In the genomic region with DNA sequence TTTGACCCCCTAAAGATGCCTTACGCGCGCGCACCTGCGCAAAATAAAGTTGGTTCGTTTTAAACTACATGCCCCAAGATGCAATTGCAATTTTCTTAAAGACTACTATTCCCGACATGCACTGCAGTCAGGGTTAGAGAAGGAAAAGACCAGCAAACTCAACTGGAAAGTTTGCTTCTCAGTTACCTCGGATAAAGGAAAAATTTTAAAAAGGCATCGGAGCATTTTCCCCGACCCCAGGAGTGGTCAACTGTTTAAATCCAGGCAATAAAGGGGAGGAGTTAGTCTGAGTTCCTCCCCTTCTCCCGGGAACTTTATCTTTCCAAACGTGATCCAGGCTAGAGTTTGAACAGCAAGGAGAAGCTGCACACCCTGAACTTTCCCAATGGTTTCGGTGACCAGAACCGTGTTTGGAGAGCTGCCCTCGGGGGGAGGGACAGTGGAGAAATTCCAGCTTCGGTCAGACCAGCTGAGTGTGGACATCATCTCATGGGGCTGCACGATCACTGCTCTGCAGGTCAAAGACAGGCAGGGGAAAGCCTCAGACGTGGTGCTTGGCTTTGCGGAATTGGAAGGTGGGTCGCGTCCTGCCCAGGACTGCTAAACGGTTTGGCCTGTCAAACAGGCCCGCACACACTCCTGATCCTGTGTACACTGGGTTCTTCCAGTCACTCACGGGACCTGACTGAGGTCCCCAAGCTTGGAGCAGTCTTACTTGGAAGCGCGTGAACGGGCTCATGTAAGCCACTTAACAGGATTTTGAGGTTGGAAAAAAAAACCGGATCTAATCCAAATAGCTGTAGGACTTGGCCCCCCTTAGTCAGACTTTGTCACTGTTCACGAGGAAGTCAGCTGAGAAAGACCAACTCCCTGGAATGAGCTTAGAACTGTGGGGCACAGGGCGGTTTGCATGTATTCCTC, we compare ENCODE assay signal across 8 mouse cellular contexts. TPM values are rescaled to one million over a fixed set of nuclear protein-coding genes. Genes with fewer than 3 reads are reported as not detected.
A peak's percentile ranks its signal among the peaks of the same experiment; 100 is the strongest.
DNase-seq lines count a peak whose midpoint lies in the region; ATAC-seq and TF ChIP-seq lines count a peak whose summit lies in the region.

Gene Galm (plus strand): TSS at position 141 of the 921 bp plus-strand sequence.

- no peaks in the 10 kb centered on the region for H3K4me1 ChIP-seq in ES-E14 (ENCODE audit: control insufficient read depth in 2 of 2, insufficient read depth in 2 of 2, low read length in 2 of 2, poor library complexity in 1 of 2)
- peaks cover 16% of the 10 kb centered on the region for H3K4me1 ChIP-seq in forebrain, embryonic 13.5 days
- peaks cover 9% of the 10 kb centered on the region for H3K4me1 ChIP-seq in liver, postnatal 0 days (ENCODE audit: insufficient read depth)
- peaks cover 7% of the 10 kb centered on the region for H3K4me1 ChIP-seq in neural tube, embryonic 13.5 days (replicated peaks)
- H3K4me1 ChIP-seq in thymus, adult 2 months (replicated peaks; ENCODE audit: control insufficient read depth, insufficient read depth, low read length): peaks cover 19% of the 10 kb centered on the region

- H3K27ac ChIP-seq in ES-E14 (ENCODE audit: insufficient read depth, low read depth, low read length, poor library complexity, severe bottlenecking): no peak within 1 kb of the TSS
- no peak within 1 kb of the TSS for H3K27ac ChIP-seq in forebrain, embryonic 13.5 days
- H3K27ac ChIP-seq in liver, postnatal 0 days (ENCODE audit: low read depth): peak within 1 kb of the TSS; percentile 91
- H3K27ac ChIP-seq in neural tube, embryonic 13.5 days (replicated peaks): no peak within 1 kb of the TSS
- peak within 1 kb of the TSS; percentile 1; the same call in 1 of the 2 replicates for H3K27ac ChIP-seq in thymus, adult 2 months (ENCODE audit: control insufficient read depth, insufficient read depth, low read length)

- intact Hi-C loops in heart, postnatal 14 days (cut with DNase I): loop anchor here (2.0 to 5.0 kb wide), 2 partner anchors 40 to 67 kb away; no protein-coding TSS in a partner anchor

- H3K4me2 ChIP-seq in forebrain, embryonic 13.5 days: peak within 1 kb of the TSS; percentile 63
- peak within 1 kb of the TSS; percentile 81 for H3K4me2 ChIP-seq in liver, postnatal 0 days (ENCODE audit: low read depth, low read length)
- H3K4me2 ChIP-seq in neural tube, embryonic 13.5 days: peak within 1 kb of the TSS; percentile 72

- no peak for TF ChIP-seq EP300 in liver, postnatal 0 days (IDR thresholded peaks at IDR 0.05; ENCODE audit: low read depth)

- TF ChIP-seq POLR2A in thymus, adult 2 months (IDR thresholded peaks at IDR 0.05; ENCODE audit: control insufficient read depth, extremely low read depth, insufficient read depth, low read length, poor library complexity): 0 out of 2 replicates have a peak, but pooled peaks have one; percentile 26

- peak; percentile 30 for DNase-seq in ES-E14 (ENCODE audit: low read depth, low spot score)
- DNase-seq in cerebellum, adult 11 months: peak; percentile 20
- peak; percentile 72 to 79 for DNase-seq in heart, postnatal 14 days
- DNase-seq in kidney, postnatal 36 days: peak; percentile 82 to 89
- peak; percentile 72 for DNase-seq in liver, postnatal 0 days
- DNase-seq in thymus, adult 2 months: peak; percentile 71

- no peaks in the 10 kb centered on the region for H3K9me3 ChIP-seq in ES-E14 (ENCODE audit: control insufficient read depth, insufficient read depth, low read depth, low read length)
- H3K9me3 ChIP-seq in forebrain, embryonic 13.5 days (replicated peaks): no peaks in the 10 kb centered on the region
- no peaks in the 10 kb centered on the region for H3K9me3 ChIP-seq in liver, postnatal 0 days (ENCODE audit: low read length)
- H3K9me3 ChIP-seq in neural tube, embryonic 13.5 days: no peaks in the 10 kb centered on the region

- H3K9ac ChIP-seq in ES-E14 (ENCODE audit: insufficient read depth, low read depth, low read length, poor library complexity, severe bottlenecking): peak within 1 kb of the TSS; percentile 42
- H3K9ac ChIP-seq in forebrain, embryonic 13.5 days: peak within 1 kb of the TSS; percentile 57
- peak within 1 kb of the TSS; percentile 72 for H3K9ac ChIP-seq in liver, postnatal 0 days (replicated peaks)
- peak within 1 kb of the TSS; percentile 70 for H3K9ac ChIP-seq in neural tube, embryonic 13.5 days

- 4% methylated on average over 30 of the region's 30 CpGs for WGBS in forebrain, embryonic 13.5 days
- 5% methylated on average over 30 of the region's 30 CpGs for WGBS in liver, postnatal 0 days (ENCODE audit: insufficient replicate concordance)
- 10% methylated on average over 30 of the region's 30 CpGs for WGBS in neural tube, embryonic 13.5 days
- 9% methylated on average over 30 of the region's 30 CpGs for WGBS in thymus, adult 2 months

- ATAC-seq in forebrain, embryonic 13.5 days: peak; percentile 81
- peak; percentile 80 for ATAC-seq in liver, postnatal 0 days
- peak; percentile 64 for ATAC-seq in neural tube, embryonic 13.5 days (ENCODE audit: low read depth)

- in situ Hi-C loops in ES-E14 (cut with MboI; ENCODE audit: low sequenced_read_pairs in 2 of 2, unreplicated experiment in 2 of 2): no loop called here

- TF ChIP-seq CTCF in liver, postnatal 0 days (IDR thresholded peaks at IDR 0.05; ENCODE audit: low read depth): no peak
- no peak for TF ChIP-seq CTCF in thymus, adult 2 months (IDR thresholded peaks at IDR 0.05; ENCODE audit: borderline replicate concordance, control insufficient read depth, extremely low read depth, insufficient read depth, low read length, poor library complexity)

- 0 out of 2 replicates have a peak, but pooled peaks cover 3% of the 10 kb centered on the region for H3K27me3 ChIP-seq in forebrain, embryonic 13.5 days
- no peaks in the 10 kb centered on the region for H3K27me3 ChIP-seq in liver, postnatal 0 days (ENCODE audit: insufficient read depth, low read length)
- no peaks in the 10 kb centered on the region for H3K27me3 ChIP-seq in neural tube, embryonic 13.5 days
- no peaks in the 10 kb centered on the region for H3K27me3 ChIP-seq in thymus, adult 2 months (ENCODE audit: control insufficient read depth, insufficient read depth, low read length)

- H3K4me3 ChIP-seq in ES-E14 (ENCODE audit: insufficient read depth in 1 of 2, low read depth in 1 of 2, low read length in 2 of 2, poor library complexity in 1 of 2, severe bottlenecking in 1 of 2): peak within 1 kb of the TSS; percentile 59 to 64
- H3K4me3 ChIP-seq in forebrain, embryonic 13.5 days: peak within 1 kb of the TSS; percentile 45
- H3K4me3 ChIP-seq in liver, postnatal 0 days (ENCODE audit: low read depth, low read length): peak within 1 kb of the TSS; percentile 56
- peak within 1 kb of the TSS; percentile 44 for H3K4me3 ChIP-seq in neural tube, embryonic 13.5 days
- H3K4me3 ChIP-seq in thymus, adult 2 months (ENCODE audit: control insufficient read depth, insufficient read depth, low read length): peak within 1 kb of the TSS; percentile 57

- H3K36me3 ChIP-seq in ES-E14 (ENCODE audit: control insufficient read depth, insufficient read depth, low read length, poor library complexity, severe bottlenecking): no peaks in the 10 kb centered on the region
- no peaks in the 10 kb centered on the region for H3K36me3 ChIP-seq in forebrain, embryonic 13.5 days (ENCODE audit: poor library complexity, severe bottlenecking)
- H3K36me3 ChIP-seq in liver, postnatal 0 days (replicated peaks; ENCODE audit: insufficient read depth, low read length): no peaks in the 10 kb centered on the region
- no peaks in the 10 kb centered on the region for H3K36me3 ChIP-seq in neural tube, embryonic 13.5 days
- no peaks in the 10 kb centered on the region for H3K36me3 ChIP-seq in thymus, adult 2 months (ENCODE audit: control insufficient read depth, insufficient read depth, low read length)

TF ChIP-seq in ES-E14, 5 proteins besides CTCF, POLR2A, EP300 and RAD21:
- no peak for TF ChIP-seq MAFK (IDR thresholded peaks at IDR 0.05; ENCODE audit: insufficient read depth, low read depth, low read length)
- peak; percentile 93 for TF ChIP-seq HCFC1 (IDR thresholded peaks at IDR 0.05; ENCODE audit: borderline replicate concordance, insufficient read depth, low read length)

RNA-seq across cellular contexts. Expression of gene Galm, which starts in this region (rescaled TPM):
- total RNA-seq in ES-E14 (2012; rRNA removed): 4.0 and 5.3 TPM in 2 replicates
- polyA plus RNA-seq in forebrain, embryonic 13.5 days (2015; fragmentation: Nextera tagmentation; extraction: Ambion mirVana): 3.4 and 4.6 TPM in 2 replicates
- 10 to 100 TPM; 11.0 to 12.4 TPM for total RNA-seq in heart, postnatal 14 days (2021)
- 47.0 and 47.8 TPM in 2 replicates for polyA plus RNA-seq in liver, postnatal 0 days (2015; fragmentation: Nextera tagmentation; extraction: Ambion mirVana)
- polyA plus RNA-seq in neural tube, embryonic 13.5 days (2015; fragmentation: Nextera tagmentation; extraction: Ambion mirVana): 2.0 and 2.1 TPM in 2 replicates
- 8.7 and 9.3 TPM in 2 replicates for polyA plus RNA-seq in thymus, adult 2 months (2012; rRNA removed)

Comparison
In these comparisons a context has a peak if more than half of its experiments do, and no peak if none do; other contexts are left out.
1. DNase-seq: peak in every context shown above with its lines; median percentile 86 in kidney, postnatal 36 days; 76 in heart, postnatal 14 days; 72 in liver, postnatal 0 days; 71 in thymus, adult 2 months; 30 in ES-E14; 20 in cerebellum, adult 11 months.
2. H3K27ac ChIP-seq: peak in liver, postnatal 0 days (single experiment) and thymus, adult 2 months (single experiment); none in ES-E14 (single experiment), forebrain, embryonic 13.5 days (single experiment) and neural tube, embryonic 13.5 days (single experiment).
3. Peak in every context shown above with its lines, with median percentiles within 50 percentile points of each other: H3K4me3 ChIP-seq, H3K9ac ChIP-seq, ATAC-seq and H3K4me2 ChIP-seq.